Mouse (Mus musculus): ENCODE results near the gene March8.

GRCm38 (mm10) chr6:116411716-116412115, 73.9 kb downstream of the March8 start:
- TF ChIP-seq POLR2A (IDR thresholded peaks at IDR 0.05; ENCODE audit: insufficient read length, low read depth) (no peak), USF1 (IDR thresholded peaks at IDR 0.05; ENCODE audit: low read depth) (no peak), POLR2AphosphoS2 (IDR thresholded peaks at IDR 0.05; ENCODE audit: insufficient read length, low read depth) (no peak), MYOG (IDR thresholded peaks at IDR 0.05; ENCODE audit: control insufficient read depth in 1 of 3, insufficient read depth in 1 of 3, insufficient read length in 2 of 3, low read depth in 2 of 3) (no peak), MAX (IDR thresholded peaks at IDR 0.05; ENCODE audit: low read depth) (no peak), TCF3 (IDR thresholded peaks at IDR 0.05; ENCODE audit: insufficient read length, low read depth) (no peak), MYOD1 (IDR thresholded peaks at IDR 0.05; ENCODE audit: control insufficient read depth in 1 of 3, insufficient read length in 2 of 3, low read depth in 2 of 3) (no peak)

Data from myocyte (in vitro differentiated cells).